Mouse (Mus musculus) right cerebral cortex, postnatal 10 days (tissue): ENCODE results near the gene Ccser1.

Experiments used
- DNase-seq, 2 experiments: peaks; one replicate each; pipeline ENCODE4 v3.0.0; 2021; ENCODE audit warnings: low spot score in 2 of 2

Gene Ccser1

DNA sequence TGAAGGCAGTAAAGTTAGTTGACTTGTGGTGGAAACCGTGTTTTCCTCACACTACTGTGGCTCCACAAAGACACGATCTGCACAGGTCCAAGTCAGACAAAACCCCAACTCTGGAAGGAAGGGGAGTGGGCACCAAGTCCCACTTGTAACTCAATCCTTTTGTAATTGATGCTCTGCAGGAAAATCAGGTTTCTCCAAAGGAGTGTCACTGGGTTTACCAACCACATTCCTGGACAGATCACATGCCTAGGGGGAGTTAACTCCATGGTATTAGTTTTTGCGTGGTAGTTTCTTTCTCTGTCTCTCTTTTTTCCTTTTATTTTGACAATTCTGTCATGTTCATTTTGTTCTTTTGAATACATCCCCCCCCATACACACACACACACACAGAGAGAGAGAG lies 252.0 kb downstream of the Ccser1 start:
- no peak for DNase-seq

GRCm38 (mm10) chr6:61432703-61433102 lies 252.6 kb downstream of the Ccser1 start:
- DNase-seq, result no peak

DNA sequence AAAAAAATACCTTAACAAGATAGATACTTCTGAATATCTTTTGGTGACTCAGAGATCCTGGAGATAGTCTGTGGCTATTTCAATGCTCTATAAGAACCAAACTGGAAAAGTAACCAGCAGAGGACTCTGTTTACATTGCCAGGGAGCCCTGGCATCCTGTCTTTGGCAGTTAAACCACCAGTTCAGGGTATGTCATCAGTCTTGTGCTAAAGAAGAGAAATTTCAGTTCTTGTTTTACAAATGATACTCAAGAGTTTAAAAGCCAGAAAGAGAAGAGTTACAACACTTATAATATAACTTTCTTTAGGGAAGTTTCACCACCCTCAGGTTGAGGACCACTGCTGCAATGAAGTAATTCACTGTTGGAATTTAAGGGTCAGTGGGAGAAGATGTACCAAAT lies 258.0 kb downstream of the Ccser1 start:
- DNase-seq, result no peak

- no peak for DNase-seq
These were observed 291.4 kb downstream of the Ccser1 start for GRCm38 (mm10) chr6:61471371-61472152.

DNA sequence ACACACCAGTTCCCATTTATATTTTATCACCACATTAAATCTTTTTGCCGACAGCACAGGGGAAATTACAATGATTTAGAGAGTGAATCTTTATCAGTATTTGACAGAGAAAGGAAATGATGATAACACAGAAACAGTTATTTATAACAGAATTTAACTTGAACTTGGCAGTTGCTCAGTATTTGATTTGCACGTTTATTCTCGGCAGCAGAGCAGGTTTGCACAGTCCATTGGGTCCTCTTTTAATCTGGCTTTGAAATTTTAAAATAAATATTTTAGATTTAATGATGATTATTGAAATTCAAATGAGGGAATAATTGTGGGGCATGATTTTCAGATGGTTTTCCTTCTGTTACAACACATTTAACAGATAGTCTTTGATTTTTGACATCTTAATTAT lies 305.2 kb downstream of the Ccser1 start:
- DNase-seq, result no peak

DNA sequence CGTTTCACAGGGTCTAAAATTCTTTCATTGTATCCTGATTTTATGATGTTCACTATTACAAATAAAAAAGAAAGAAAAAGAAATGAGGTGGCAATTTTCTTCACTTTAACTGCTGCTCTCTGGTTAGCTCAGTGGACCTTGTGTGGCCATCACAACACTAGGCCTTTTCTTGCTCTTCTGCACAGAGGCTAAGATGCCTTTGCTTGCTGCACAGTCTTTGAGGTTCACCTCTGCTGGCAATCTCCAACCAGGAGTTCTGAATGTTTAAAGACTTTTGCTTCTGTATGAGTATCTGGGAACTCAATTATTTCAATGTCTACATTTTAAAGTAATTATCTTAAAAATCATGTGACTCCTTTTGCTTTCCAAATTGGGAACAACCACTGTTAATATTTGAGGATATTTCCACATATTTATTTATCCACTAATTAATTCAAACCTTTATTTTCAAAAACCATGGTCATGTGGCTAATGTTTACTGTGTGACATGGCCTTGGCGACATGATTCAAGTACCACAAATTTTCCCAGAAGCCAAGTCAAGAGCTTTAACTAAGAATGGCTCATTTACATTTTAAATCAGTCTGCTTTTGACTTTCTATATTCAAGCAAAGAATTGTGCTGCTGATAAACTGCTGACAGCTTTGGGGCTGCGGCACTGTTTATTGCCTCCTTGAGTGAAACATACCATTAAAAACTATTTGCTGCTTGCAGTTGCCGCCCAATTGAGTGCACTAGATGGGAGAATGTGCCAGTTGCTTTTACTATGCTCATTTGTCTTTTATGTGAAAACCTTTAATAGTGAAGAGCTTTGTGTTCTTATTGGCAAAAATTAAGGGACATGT lies 312.1 kb downstream of the Ccser1 start:
- peak in 1 of 2 experiments; percentile 20 for DNase-seq

DNA sequence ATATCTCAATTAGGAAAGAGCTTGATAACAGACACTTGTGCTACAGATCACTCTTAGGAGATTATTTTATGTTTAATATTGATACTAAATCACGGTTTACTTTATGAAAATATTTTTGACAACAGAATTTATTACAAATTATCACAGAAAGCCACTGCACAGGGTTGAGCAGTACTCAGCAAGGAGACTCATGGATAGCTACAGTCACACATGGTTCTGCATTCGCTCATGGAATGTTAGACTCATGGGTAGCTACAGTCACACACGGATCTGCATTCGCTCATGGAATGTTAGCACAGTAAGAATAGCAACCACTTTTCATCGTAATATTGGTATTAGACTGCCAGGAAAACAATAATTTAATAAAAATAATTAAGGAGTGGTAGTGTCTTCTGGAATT lies 313.3 kb downstream of the Ccser1 start:
- no peak for DNase-seq

DNA sequence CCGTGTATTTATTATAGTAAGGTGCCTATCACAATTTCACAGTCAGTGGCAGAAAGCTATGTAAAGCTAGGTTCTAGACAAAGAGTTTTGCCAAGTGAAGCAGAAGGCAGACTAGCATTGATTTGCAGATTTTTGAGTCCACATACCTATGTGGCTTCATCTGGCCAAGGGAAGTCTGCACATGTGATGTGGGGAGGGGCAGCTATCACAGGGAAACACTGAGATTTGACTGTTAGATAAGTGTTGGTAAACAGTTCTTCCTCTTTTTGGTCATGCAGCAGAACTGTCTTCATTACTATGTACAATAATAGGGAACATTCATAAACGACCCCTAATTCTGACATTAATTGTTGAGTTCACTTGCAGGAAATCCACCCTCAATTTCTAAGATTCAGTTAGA lies 335.2 kb downstream of the Ccser1 start:
- no peak for DNase-seq

DNA sequence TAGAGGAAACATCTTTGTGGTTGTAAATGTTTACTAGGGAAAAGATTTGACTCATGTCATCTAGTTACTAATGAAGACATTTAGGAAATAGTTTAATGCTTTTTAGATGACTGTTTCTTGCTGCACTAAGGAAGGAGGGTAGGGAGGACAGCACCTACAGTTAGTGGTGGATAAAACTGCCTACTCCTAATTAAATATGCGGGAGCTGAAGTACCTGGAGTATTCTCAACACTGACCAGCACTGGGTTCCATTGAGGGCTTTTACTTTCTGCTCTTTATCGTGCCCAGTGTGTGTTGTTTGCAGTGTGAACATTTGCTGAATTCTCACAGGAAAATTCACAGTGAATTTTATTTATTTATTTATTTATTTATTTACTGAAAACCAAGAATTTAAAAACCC lies 341.5 kb downstream of the Ccser1 start:
- no peak for DNase-seq

- DNase-seq, result no peak
These were observed 342.0 kb downstream of the Ccser1 start for GRCm38 (mm10) chr6:61522108-61522507.

GRCm38 (mm10) chr6:61523748-61524493 lies 343.8 kb downstream of the Ccser1 start:
- no peak for DNase-seq

GRCm38 (mm10) chr6:61540732-61541131 lies 360.6 kb downstream of the Ccser1 start:
- no peak for DNase-seq

DNA sequence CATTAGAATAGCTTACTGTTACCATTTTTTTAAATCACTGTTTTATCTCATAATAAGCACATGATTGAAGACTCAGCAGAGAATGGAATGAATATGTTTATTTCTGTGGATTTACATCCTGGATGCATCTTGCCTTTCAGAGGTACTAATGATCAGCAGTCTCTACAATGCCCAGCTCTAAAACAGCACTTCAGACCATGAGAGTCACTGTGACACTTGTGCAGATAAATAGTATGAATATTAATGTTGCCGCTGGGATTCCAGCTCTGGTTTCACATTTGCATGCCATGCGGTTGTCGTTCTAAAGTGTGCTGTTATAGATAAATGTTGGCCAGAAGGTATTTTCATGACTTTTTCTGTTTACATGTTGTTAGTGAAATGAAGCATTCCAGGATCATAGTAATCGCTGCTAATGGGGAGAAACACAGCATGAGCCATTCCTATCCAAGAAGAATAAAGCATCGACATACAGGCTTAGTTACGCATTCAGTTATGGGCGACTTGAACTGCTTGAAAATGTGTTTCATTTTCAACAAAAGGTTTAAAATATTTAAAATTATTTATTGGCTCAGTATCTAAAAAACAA lies 363.4 kb downstream of the Ccser1 start:
- no peak for DNase-seq

DNA sequence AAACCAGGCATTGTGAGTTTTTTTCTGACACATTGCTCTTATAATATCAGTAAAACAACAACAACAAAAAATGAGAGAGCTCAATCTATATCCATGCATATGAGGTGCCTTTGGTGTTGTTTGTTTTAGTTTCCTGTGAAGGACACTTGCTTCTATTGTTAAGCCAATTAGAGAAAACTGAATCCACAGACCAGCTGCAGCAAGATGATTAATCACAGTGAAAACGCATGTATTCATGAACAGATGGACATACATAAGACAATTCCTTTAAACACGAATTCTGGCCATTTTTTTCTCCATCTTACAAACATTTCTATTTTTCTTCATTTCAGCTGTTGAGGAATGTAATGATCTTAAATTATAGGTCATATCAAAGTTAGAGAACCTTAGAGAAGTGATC lies 387.4 kb downstream of the Ccser1 start:
- no peak for DNase-seq

- DNase-seq, result peak in 1 of 2 experiments; percentile 19
These were observed 387.8 kb downstream of the Ccser1 start for GRCm38 (mm10) chr6:61567967-61568366.

DNA sequence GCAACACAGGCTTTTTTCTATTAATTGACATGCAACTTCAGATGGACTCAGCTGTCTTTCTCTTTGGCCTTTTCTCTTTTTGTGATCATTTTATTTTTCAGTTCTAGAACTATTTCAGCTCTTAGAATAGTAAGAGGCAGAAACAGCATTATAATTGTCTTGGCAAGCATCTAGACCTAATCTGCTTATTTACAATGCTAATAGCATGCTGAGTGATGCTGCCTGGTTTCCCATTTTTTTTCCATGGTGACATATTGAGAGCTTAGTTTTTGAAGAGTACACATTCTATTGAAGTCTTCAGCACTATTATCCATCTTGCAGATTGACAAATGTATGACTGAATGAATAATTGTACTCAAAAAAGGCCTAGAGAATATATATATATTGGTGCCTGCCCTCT lies 401.6 kb downstream of the Ccser1 start:
- DNase-seq, result no peak

GRCm38 (mm10) chr6:61588999-61589398 lies 408.9 kb downstream of the Ccser1 start:
- no peak for DNase-seq

DNA sequence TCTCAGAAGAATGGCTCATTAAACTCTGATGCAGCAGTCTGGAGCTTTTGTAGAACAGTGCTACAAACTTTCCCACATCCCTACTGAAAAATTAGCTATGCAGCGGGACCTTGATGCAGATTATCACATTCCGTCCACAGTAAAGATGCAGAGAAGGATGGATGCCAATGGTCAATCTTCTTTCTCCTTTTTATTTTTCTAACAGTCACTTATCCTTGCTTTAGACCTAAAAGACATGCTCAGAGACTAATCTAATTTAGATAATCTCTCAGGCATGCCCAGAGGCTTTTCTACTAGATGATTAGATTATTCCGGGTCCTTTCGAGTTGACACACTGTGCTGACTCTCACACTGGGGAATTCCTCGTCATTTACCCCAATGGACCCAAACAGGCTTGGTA lies 421.8 kb downstream of the Ccser1 start:
- DNase-seq, result no peak

DNA sequence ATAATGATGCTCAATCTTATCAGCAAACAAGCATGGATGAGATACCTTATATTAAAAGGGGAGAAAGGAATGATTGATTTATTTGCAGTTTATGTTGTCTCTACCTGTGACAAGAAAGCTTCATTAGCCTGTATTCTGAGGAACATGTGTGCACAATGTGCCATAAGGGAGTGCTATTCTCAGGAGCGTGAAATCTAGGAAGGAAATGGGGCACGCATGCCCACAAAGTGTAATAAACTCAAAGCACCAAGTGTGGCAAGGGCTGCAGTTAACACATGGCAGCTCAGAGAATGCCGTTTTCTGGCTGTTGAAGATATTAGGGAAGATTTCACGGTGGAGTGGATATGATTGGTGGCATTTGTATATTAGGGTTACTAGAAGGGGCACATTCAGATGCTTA lies 434.8 kb downstream of the Ccser1 start:
- no peak for DNase-seq

- no peak for DNase-seq
These were observed 441.6 kb downstream of the Ccser1 start for GRCm38 (mm10) chr6:61621707-61622106.

GRCm38 (mm10) chr6:61661414-61661813 lies 481.3 kb downstream of the Ccser1 start:
- no peak for DNase-seq

DNA sequence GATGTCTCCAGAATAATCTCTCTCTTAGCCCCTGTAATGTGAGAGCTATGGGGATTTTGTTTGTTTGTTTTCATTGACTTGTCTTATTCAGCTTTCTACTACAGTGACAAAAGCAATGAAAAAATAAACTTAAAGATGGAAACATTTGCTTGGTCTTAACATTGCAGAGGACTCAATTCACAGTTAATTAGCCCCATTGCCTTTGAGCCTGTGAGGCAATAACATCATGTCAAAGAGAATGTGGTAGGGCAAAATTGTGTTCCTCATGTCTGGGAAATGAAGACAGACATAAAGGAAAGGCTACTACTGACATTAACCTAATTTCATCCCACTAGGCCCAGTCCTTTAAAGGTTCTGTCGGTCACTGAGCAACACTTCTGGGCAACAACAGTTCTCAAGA lies 484.4 kb downstream of the Ccser1 start:
- DNase-seq, result no peak
